Mouse (Mus musculus) small intestine, adult 2 months (tissue): ENCODE data around the gene Jak1.

Experiments
- CTCF ChIP-seq: fragments of 200-500 bp; IDR thresholded peaks from 2 replicates; pipeline ENCODE4 v1.5.1; 2012; ENCODE audit warnings: low read depth, mild to moderate bottlenecking, control low read depth, inconsistent platforms, low read length, moderate library complexity, mixed read lengths; ENCODE audit not compliant: insufficient replicate concordance, insufficient read length; ENCODE audit errors: extremely low read depth
- POLR2A ChIP-seq: fragments of 200-500 bp; IDR thresholded peaks from 2 replicates; pipeline ENCODE4 v1.6.1; 2012; ENCODE audit warnings: low read depth, mild to moderate bottlenecking, control low read depth, inconsistent platforms, low read length, moderate library complexity

- TF ChIP-seq POLR2A = no peak
- no peak for TF ChIP-seq CTCF
Measured at GRCm38 (mm10) chr4:101187381-101187780, 77.7 kb downstream of the Jak1 start.
